Mouse (Mus musculus): ENCODE measurements around the gene Scnm1.

- TF ChIP-seq CTCF (IDR thresholded peaks at IDR 0.05; ENCODE audit: low read depth), result no peak
- TF ChIP-seq EP300 (IDR thresholded peaks at IDR 0.05; ENCODE audit: low read depth), result no peak
These were observed 28.5 kb upstream of the Scnm1 start for GRCm38 (mm10) chr3:95162345-95162628.

All from heart, postnatal 0 days (tissue).